26 mouse cellular contexts compared by ENCODE assay signal in genomic region chr6:127901261-127901660, GRCm38 (mm10). TPM values are rescaled to one million over a fixed set of nuclear protein-coding genes. Genes with fewer than 3 reads are reported as not detected.
DNase-seq lines count a peak whose midpoint lies in the region; ATAC-seq lines count a peak whose summit lies in the region.
"Had no signal": no experiment of that assay in that cellular context is flagged by ENCODE, and none has a peak within 500 bp of the region (broad histone marks: within the 10 kb centered on the region; RNA-seq: fewer than 3 reads in every experiment).

No protein-coding gene starts in this region.

- WGBS in forebrain, embryonic 16.5 days, result 54% methylated on average over 3 of the region's 3 CpGs
- WGBS in forebrain, embryonic 11.5 days, result 82% methylated on average over 3 of the region's 3 CpGs
- WGBS in neural tube, embryonic 14.5 days, result 58% methylated on average over 3 of the region's 3 CpGs

- peak; percentile 36; the same call in 1 of the 2 replicates for ATAC-seq in forebrain, embryonic 16.5 days
- no peak for ATAC-seq in forebrain, embryonic 11.5 days (replicated peaks; ENCODE audit: low FRiP score)
- no peak for ATAC-seq in neural tube, embryonic 14.5 days (ENCODE audit: low read depth)
- ATAC-seq: activated CD4-positive, CD25-positive, alpha-beta regulatory T cell, adult 4 months; inflammation-experienced regulatory T-cells, adult 6 months; midbrain, embryonic 16.5 days had no signal

- H3K27ac ChIP-seq in forebrain, embryonic 16.5 days (ENCODE audit: low read length), result no peak overlapping the region
- H3K27ac ChIP-seq in forebrain, embryonic 11.5 days (ENCODE audit: low read depth, low read length), result no peak overlapping the region
- peak overlapping the region; percentile 28; the same call in 1 of the 2 replicates for H3K27ac ChIP-seq in neural tube, embryonic 14.5 days (ENCODE audit: low read depth, low read length)
- H3K27ac ChIP-seq: embryonic facial prominence, embryonic 13.5 days; forebrain, embryonic 10.5 days; gastrocnemius, adult 2 months; limb, embryonic 13.5 days; neural tube, embryonic 12.5 days; stomach, embryonic 15.5 days had no signal

- no peaks in the 10 kb centered on the region for H3K27me3 ChIP-seq in forebrain, embryonic 16.5 days (replicated peaks; ENCODE audit: control insufficient read depth, insufficient read depth, low read length)
- no peaks in the 10 kb centered on the region for H3K27me3 ChIP-seq in forebrain, embryonic 11.5 days (ENCODE audit: control insufficient read depth, insufficient read depth, low read length)
- H3K27me3 ChIP-seq in neural tube, embryonic 14.5 days (ENCODE audit: control insufficient read depth, insufficient read depth, low read length), result no peaks in the 10 kb centered on the region
- H3K27me3 ChIP-seq: embryonic facial prominence, embryonic 13.5 days; limb, embryonic 13.5 days; neural tube, embryonic 12.5 days; stomach, embryonic 15.5 days had no signal

- H3K36me3 ChIP-seq in forebrain, embryonic 16.5 days (ENCODE audit: control insufficient read depth, insufficient read depth), result no peaks in the 10 kb centered on the region
- no peaks in the 10 kb centered on the region for H3K36me3 ChIP-seq in forebrain, embryonic 11.5 days (ENCODE audit: control insufficient read depth, insufficient read depth, low read length)
- H3K36me3 ChIP-seq in neural tube, embryonic 14.5 days (ENCODE audit: control insufficient read depth, insufficient read depth, low read length), result no peaks in the 10 kb centered on the region
- H3K36me3 ChIP-seq: forebrain, embryonic 10.5 days; neural tube, embryonic 12.5 days; stomach, embryonic 15.5 days had no signal

- no peaks in the 10 kb centered on the region; the same call in 1 of the 2 replicates for H3K9me3 ChIP-seq in forebrain, embryonic 16.5 days (ENCODE audit: control insufficient read depth, low read length)
- H3K9me3 ChIP-seq in forebrain, embryonic 11.5 days (ENCODE audit: control insufficient read depth, low read length), result no peaks in the 10 kb centered on the region
- H3K9me3 ChIP-seq in neural tube, embryonic 14.5 days (ENCODE audit: control insufficient read depth, low read length), result no peaks in the 10 kb centered on the region
- H3K9me3 ChIP-seq: embryonic facial prominence, embryonic 13.5 days; forebrain, embryonic 10.5 days; limb, embryonic 13.5 days; neural tube, embryonic 12.5 days; stomach, embryonic 15.5 days had no signal

- no peak overlapping the region for H3K4me2 ChIP-seq in forebrain, embryonic 16.5 days (ENCODE audit: low read length)
- no peak overlapping the region for H3K4me2 ChIP-seq in forebrain, embryonic 11.5 days (ENCODE audit: low read depth, low read length, severe bottlenecking)
- H3K4me2 ChIP-seq in neural tube, embryonic 14.5 days (ENCODE audit: low read depth, low read length), result no peak overlapping the region
- H3K4me2 ChIP-seq: embryonic facial prominence, embryonic 13.5 days; heart, embryonic 11.5 days; limb, embryonic 13.5 days; liver, embryonic 11.5 days; neural tube, embryonic 12.5 days; stomach, embryonic 15.5 days had no signal

- no peak overlapping the region for H3K9ac ChIP-seq in forebrain, embryonic 16.5 days (replicated peaks; ENCODE audit: low read depth, low read length)
- no peak overlapping the region for H3K9ac ChIP-seq in forebrain, embryonic 11.5 days (ENCODE audit: low read length)
- no peak overlapping the region for H3K9ac ChIP-seq in neural tube, embryonic 14.5 days (replicated peaks; ENCODE audit: low read depth, low read length)
- H3K9ac ChIP-seq: embryonic facial prominence, embryonic 13.5 days; limb, embryonic 13.5 days; neural tube, embryonic 12.5 days; stomach, embryonic 15.5 days had no signal

- no peak for DNase-seq in forebrain, embryonic 11.5 days (ENCODE audit: low spot score)
- peak; percentile 41 for DNase-seq in left cerebral cortex, postnatal 4 days
- DNase-seq in left cerebral cortex, adult 9 months (ENCODE audit: low spot score in 2 of 2), result no peak
- no peak for DNase-seq in neural tube, embryonic 10.5 days (ENCODE audit: extremely low spot score, low spot score)
- DNase-seq: adrenal gland, adult 2 months; adrenal gland, postnatal 36 days; B cell, adult 2 months; cerebellum, adult 8-10 months; gastrocnemius, adult 2 months; gastrocnemius, postnatal 36 days; retina, postnatal 1 day; right cerebral cortex, postnatal 14 days had no signal

- peaks cover 3% of the 10 kb centered on the region; the same call in 1 of the 2 replicates for H3K4me1 ChIP-seq in forebrain, embryonic 16.5 days (replicated peaks; ENCODE audit: control insufficient read depth, insufficient read depth, low read length)
- H3K4me1 ChIP-seq in forebrain, embryonic 11.5 days (replicated peaks; ENCODE audit: control insufficient read depth, insufficient read depth, low read length), result no peaks in the 10 kb centered on the region
- H3K4me1 ChIP-seq in neural tube, embryonic 14.5 days (ENCODE audit: control insufficient read depth, insufficient read depth, low read length), result peaks cover 5% of the 10 kb centered on the region; the same call in 1 of the 2 replicates
- H3K4me1 ChIP-seq: embryonic facial prominence, embryonic 13.5 days; forebrain, embryonic 10.5 days; limb, embryonic 13.5 days; stomach, embryonic 15.5 days had no signal

- intact Hi-C loops in left cerebral cortex, postnatal 4 days (cut with DNase I), result no loop called here

- H3K4me3 ChIP-seq in forebrain, embryonic 16.5 days (replicated peaks; ENCODE audit: low read length), result no peak overlapping the region
- no peak overlapping the region for H3K4me3 ChIP-seq in forebrain, embryonic 11.5 days (ENCODE audit: low read depth, low read length)
- H3K4me3 ChIP-seq in neural tube, embryonic 14.5 days (ENCODE audit: low read depth, low read length), result no peak overlapping the region
- H3K4me3 ChIP-seq: embryonic facial prominence, embryonic 13.5 days; forebrain, embryonic 10.5 days; gastrocnemius, adult 2 months; limb, embryonic 13.5 days; neural tube, embryonic 12.5 days; stomach, embryonic 15.5 days had no signal

RNA-seq across cellular contexts. Expression of gene Tspan11, which starts 13.9 kb away (rescaled TPM):
- 9.6 and 12.5 TPM in 2 replicates for polyA plus RNA-seq in forebrain, embryonic 16.5 days (2015; fragmentation: Nextera tagmentation; extraction: Ambion mirVana)
- 6.4 and 9.7 TPM in 2 replicates for polyA plus RNA-seq in forebrain, embryonic 11.5 days (2014; fragmentation: Nextera tagmentation; extraction: Ambion mirVana)
- total RNA-seq in left cerebral cortex, postnatal 4 days (2021), result 10 to 100 TPM in 1 of 2 experiments, 1 to 10 TPM in 1; 6.6 to 10.2 TPM
- 3.2 and 4.0 TPM in 2 replicates for polyA plus RNA-seq in neural tube, embryonic 14.5 days (2014; fragmentation: Nextera tagmentation; extraction: Ambion mirVana)
- total RNA-seq: common myeloid progenitor, adult 5-6 weeks; hematopoietic stem cell, adult 5-6 weeks had no signal
- polyA plus RNA-seq: activated CD4-positive, CD25-positive, alpha-beta regulatory T cell, adult 4 months; inflammation-experienced regulatory T-cells, adult 6 months had no signal
